Mouse (Mus musculus): ENCODE data around the gene Cx3cl1.

Gene Cx3cl1

GRCm38 (mm10) chr8:94803551-94803950 is 31.7 kb downstream of the Cx3cl1 start:
- DNase-seq = no peak

GRCm38 (mm10) chr8:94804546-94805340 is 32.9 kb downstream of the Cx3cl1 start:
- DNase-seq = no peak

GRCm38 (mm10) chr8:94805811-94806210 is 34.0 kb downstream of the Cx3cl1 start:
- DNase-seq = no peak

- DNase-seq = peak; percentile 27
These were observed 35.7 kb downstream of the Cx3cl1 start for GRCm38 (mm10) chr8:94807506-94807905.

- no peak for DNase-seq
These were observed 36.6 kb downstream of the Cx3cl1 start for GRCm38 (mm10) chr8:94808372-94808771.

- no peak for DNase-seq
These were observed 38.3 kb downstream of the Cx3cl1 start, which contains the start of gene Ccl17 for GRCm38 (mm10) chr8:94810153-94810552. Gene Ccl17 (plus strand): TSS chr8:94810453.

GRCm38 (mm10) chr8:94810855-94811254 is 39.0 kb downstream of the Cx3cl1 start:
- no peak for DNase-seq

GRCm38 (mm10) chr8:94811654-94812053 is 39.8 kb downstream of the Cx3cl1 start:
- no peak for DNase-seq

- DNase-seq = peak; percentile 92
These were observed 40.9 kb downstream of the Cx3cl1 start for GRCm38 (mm10) chr8:94812645-94813098.

- DNase-seq = peak; percentile 48
These were observed 42.7 kb downstream of the Cx3cl1 start for GRCm38 (mm10) chr8:94814556-94814955.

GRCm38 (mm10) chr8:94817933-94818332 is 46.1 kb downstream of the Cx3cl1 start:
- no peak for DNase-seq

GRCm38 (mm10) chr8:94819671-94820179 is 47.9 kb downstream of the Cx3cl1 start:
- no peak for DNase-seq

- no peak for DNase-seq
These were observed 48.7 kb downstream of the Cx3cl1 start for GRCm38 (mm10) chr8:94820553-94820952.

- no peak for DNase-seq
These were observed 49.6 kb downstream of the Cx3cl1 start for GRCm38 (mm10) chr8:94821381-94821780.

GRCm38 (mm10) chr8:94822637-94823560 is 51.1 kb downstream of the Cx3cl1 start:
- peak; percentile 73 for DNase-seq

- DNase-seq = no peak
These were observed 53.4 kb downstream of the Cx3cl1 start for GRCm38 (mm10) chr8:94825170-94825569.

- no peak for DNase-seq
These were observed 54.4 kb downstream of the Cx3cl1 start for GRCm38 (mm10) chr8:94826210-94826609.

- DNase-seq = no peak
These were observed 56.5 kb downstream of the Cx3cl1 start for GRCm38 (mm10) chr8:94828284-94828683.
